Mouse (Mus musculus): ENCODE data around the gene Uckl1.

GRCm38 (mm10) chr2:181602367-181602766 is 17.7 kb upstream of the Uckl1 start:
- TF ChIP-seq CTCF (IDR thresholded peaks at IDR 0.05; ENCODE audit: borderline replicate concordance, insufficient read depth, low read length) (no peak), POLR2A (IDR thresholded peaks at IDR 0.05; ENCODE audit: low read depth, low read length) (no peak)

All from embryonic fibroblast, embryonic 13.5 days (primary cell).